Mouse (Mus musculus): ENCODE data around the gene Nup43.

DNA sequence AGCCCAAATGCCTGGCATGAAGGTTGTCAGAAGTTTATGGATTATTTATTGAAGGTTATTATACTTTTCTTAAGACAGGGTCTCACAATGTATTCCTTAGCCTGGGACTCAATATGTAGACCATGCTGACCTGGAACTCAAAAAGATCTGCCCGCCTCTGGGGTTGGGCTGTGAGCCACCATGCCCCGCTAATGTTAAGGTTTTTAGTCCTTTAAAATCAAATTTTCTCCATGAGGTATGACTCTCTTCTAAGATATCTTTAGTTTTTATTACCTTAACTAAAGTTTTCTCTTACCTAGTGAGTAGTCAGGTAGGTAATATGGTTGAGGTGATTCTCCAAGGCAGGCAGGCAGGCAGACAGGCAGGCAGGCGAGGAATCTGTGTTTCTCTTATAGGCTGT is 14.9 kb downstream of the Nup43 start:
- TF ChIP-seq GATA1 (IDR thresholded peaks at IDR 0.05; ENCODE audit: borderline replicate concordance, low read length) = no peak
- no peak for TF ChIP-seq CTCF (IDR thresholded peaks at IDR 0.05; ENCODE audit: low read depth, low read length)
- no peak for TF ChIP-seq POLR2AphosphoS5 (IDR thresholded peaks at IDR 0.05; ENCODE audit: insufficient replicate concordance, low read depth, low read length)
- no peak for TF ChIP-seq TAL1 (conservative IDR thresholded peaks at IDR 0.05; ENCODE audit: low read depth, low read length)
- TF ChIP-seq GATA2 (IDR thresholded peaks at IDR 0.05; ENCODE audit: borderline replicate concordance, low read depth, low read length) = no peak

Data from G1E (cell line).